Mouse (Mus musculus) kidney, adult 2 months (tissue): ENCODE results near the gene Olfr67. TPM values are rescaled to one million over a fixed set of nuclear protein-coding genes. Genes with fewer than 3 reads are reported as not detected.
"Not testable (repeated sequence)": the region's sequence is repeated elsewhere in the genome, so short reads cannot be mapped to it uniquely, and the experiment has no call there.

ENCODE experiments used
- DNase-seq: peaks from one replicate; pipeline ENCODE4 v3.0.0; 2021
- H3K27ac ChIP-seq: fragments of 200-500 bp; 2 replicates; pipeline ENCODE4 v1.5.1; 2012; ENCODE audit warnings: low read depth, low read length, control low read depth, inconsistent platforms; ENCODE audit not compliant: insufficient read depth
- H3K27me3 ChIP-seq: fragments of 200-500 bp; replicated peaks from 2 replicates; pipeline ENCODE4 v1.6.1; 2012; ENCODE audit warnings: mild to moderate bottlenecking, moderate library complexity, low read length, inconsistent platforms; ENCODE audit not compliant: control insufficient read depth, insufficient read depth
- H3K36me3 ChIP-seq: fragments of 200-500 bp; 2 replicates; pipeline ENCODE4 v1.6.1; 2012; ENCODE audit warnings: mild to moderate bottlenecking, moderate library complexity, low read length, inconsistent platforms; ENCODE audit not compliant: control insufficient read depth, insufficient read depth
- H3K4me1 ChIP-seq: fragments of 200-500 bp; 2 replicates; pipeline ENCODE4 v1.6.1; 2011; ENCODE audit warnings: low read length; ENCODE audit not compliant: control insufficient read depth, insufficient read depth
- H3K4me3 ChIP-seq: fragments of 200-500 bp; 2 replicates; pipeline ENCODE4 v1.5.1; 2011; ENCODE audit warnings: mild to moderate bottlenecking, low read depth, low read length, control low read depth; ENCODE audit not compliant: insufficient read depth
- CTCF ChIP-seq: fragments of 200-500 bp; conservative IDR thresholded peaks from 2 replicates; pipeline ENCODE4 v1.5.1; 2011; ENCODE audit warnings: low read depth, mild to moderate bottlenecking, control low read depth, low read length, moderate library complexity, mixed read lengths; ENCODE audit not compliant: insufficient read depth, insufficient read length
- POLR2A ChIP-seq: fragments of 200-500 bp; IDR thresholded peaks from one replicate; pipeline ENCODE4 v1.6.1; 2011; ENCODE audit warnings: low read depth, low read length, control low read depth
- WGBS: fragments of 180-500 bp; shearing (Covaris S2); methylation state at CpG from one replicate; pipeline ENCODE4 v1.1.7; 2018; 5-methylcytosine and 5-hydroxymethylcytosine counted together
- polyA plus RNA-seq: library from polyadenylated mRNA; depleted of rRNA; stranded (reverse); fragments of >200 nt; gene quantifications from 2 replicates; pipeline ENCODE4 v1.2.3, GENCODE M21; 2012; rRNA removed

The Olfr67 gene
- polyA plus RNA-seq = not detected in 2 replicates

DNA sequence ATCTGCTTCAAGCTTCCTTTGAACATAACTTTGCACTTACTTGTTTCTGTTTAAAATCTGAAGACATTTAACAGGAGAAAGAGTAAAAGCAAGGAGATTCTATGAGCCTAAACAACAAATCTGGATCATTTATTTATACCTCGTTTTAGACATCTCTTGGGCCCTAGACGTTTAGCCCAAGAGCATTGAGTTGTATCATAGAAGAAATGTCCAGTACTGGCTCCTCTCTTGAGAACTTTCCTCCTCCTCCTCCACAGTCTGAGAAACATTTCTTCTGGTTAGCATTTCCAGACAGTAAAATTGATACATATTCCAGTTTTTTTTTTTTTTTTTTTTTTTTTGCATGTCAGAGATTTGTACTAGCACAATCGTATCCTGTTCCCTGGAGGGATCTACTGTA, at the start of gene Olfr67:
Gene Olfr67, minus strand, starts transcription at position 101 of the 400 bp plus-strand sequence.
- Histone ChIP-seq H3K4me3 (no peak within 1 kb of the TSS), H3K27ac (no peak within 1 kb of the TSS), H3K4me1 (no peaks in the 10 kb centered on the region), H3K36me3 (no peaks in the 10 kb centered on the region), H3K27me3 (no peaks in the 10 kb centered on the region)
- TF ChIP-seq POLR2A (no peak), CTCF (no peak)
- WGBS = 66% methylated on average over 3 of the region's 3 CpGs
- no peak for DNase-seq

DNA sequence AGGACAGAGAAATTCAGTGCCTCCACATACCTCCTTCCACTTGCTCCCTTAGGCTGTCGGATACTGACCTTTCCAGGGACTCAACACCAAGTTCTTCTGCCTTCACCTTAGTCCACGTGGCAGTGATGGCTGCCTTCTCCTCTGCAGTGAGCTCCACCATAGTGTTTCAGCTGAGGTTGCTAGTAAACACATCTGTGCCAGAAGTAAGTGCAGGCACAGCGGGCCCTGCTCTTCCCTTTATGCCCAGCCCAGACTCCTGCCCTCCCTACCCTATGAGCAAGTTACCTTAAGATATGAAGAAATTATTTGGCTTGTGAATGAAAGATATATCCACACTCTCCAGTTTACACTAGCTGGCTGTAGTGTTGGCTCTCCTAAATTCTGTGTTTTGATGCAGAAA, 48.6 kb upstream of the Olfr67 start, which contains the start of gene Hbb-bh2:
Gene Hbb-bh2, minus strand, starts transcription at position 253 of the 400 bp plus-strand sequence.
- Histone ChIP-seq H3K27me3 (no peaks in the 10 kb centered on the region), H3K4me1 (no peaks in the 10 kb centered on the region), H3K36me3 (no peaks in the 10 kb centered on the region), H3K4me3 (no peak within 1 kb of the TSS), H3K27ac (no peak within 1 kb of the TSS)
- 65% methylated on average over 3 of the region's 3 CpGs for WGBS
- TF ChIP-seq CTCF (no peak), POLR2A (no peak)
- no peak for DNase-seq

DNA sequence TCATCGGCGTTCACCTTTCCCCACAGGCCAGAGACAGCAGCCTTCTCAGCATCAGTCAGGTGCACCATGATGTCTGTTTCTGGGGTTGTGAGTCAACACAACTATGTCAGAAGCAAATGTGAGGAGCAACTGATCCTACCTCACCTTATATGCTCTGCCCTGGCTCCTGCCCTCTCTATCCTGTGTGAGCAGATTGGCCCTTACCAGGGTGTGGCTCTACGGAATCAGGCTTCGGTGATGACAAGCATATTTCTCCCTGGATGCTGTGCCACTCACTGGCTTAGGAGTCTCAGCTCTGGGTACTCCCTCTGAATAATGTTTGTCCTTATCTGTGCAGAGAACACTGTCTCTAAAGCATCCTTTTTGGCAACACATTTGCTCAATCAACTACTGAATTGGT, 36.2 kb upstream of the Olfr67 start, which contains the start of gene Hbb-bs:
Gene Hbb-bs, minus strand, starts transcription at position 289 of the 400 bp plus-strand sequence.
- no peak within 1 kb of the TSS for H3K4me3 ChIP-seq
- no peaks in the 10 kb centered on the region for H3K27me3 ChIP-seq
- no peak within 1 kb of the TSS for H3K27ac ChIP-seq
- DNase-seq = no peak
- H3K4me1 ChIP-seq = no peaks in the 10 kb centered on the region
- TF ChIP-seq CTCF (no peak), POLR2A (no peak)
- H3K36me3 ChIP-seq = no peaks in the 10 kb centered on the region
- WGBS = 93% methylated on average over 4 of the region's 4 CpGs

DNA sequence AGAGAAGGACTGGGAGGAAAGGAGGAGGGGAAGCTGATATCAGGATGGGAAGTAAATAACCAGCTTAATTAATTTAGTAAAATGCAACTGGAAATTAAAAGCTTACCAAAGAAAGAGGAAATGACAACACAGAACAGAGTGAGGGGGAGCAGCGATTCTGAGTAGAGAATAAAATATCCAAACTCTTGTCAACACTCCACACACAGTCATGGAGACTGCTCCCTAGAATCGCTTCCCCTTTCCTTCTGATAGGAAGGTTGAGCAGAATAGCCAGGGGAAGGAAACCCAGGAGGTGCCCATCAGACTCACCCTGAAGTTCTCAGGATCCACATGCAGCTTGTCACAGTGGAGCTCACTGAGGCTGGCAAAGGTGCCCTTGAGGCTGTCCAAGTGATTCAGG, 35.5 kb upstream of the Olfr67 start:
- not testable (repeated sequence) for H3K4me1 ChIP-seq, H3K27ac ChIP-seq, H3K36me3 ChIP-seq, H3K4me3 ChIP-seq, H3K27me3 ChIP-seq, DNase-seq
- no CpG with 5 or more reads among the region's 2 CpGs for WGBS

DNA sequence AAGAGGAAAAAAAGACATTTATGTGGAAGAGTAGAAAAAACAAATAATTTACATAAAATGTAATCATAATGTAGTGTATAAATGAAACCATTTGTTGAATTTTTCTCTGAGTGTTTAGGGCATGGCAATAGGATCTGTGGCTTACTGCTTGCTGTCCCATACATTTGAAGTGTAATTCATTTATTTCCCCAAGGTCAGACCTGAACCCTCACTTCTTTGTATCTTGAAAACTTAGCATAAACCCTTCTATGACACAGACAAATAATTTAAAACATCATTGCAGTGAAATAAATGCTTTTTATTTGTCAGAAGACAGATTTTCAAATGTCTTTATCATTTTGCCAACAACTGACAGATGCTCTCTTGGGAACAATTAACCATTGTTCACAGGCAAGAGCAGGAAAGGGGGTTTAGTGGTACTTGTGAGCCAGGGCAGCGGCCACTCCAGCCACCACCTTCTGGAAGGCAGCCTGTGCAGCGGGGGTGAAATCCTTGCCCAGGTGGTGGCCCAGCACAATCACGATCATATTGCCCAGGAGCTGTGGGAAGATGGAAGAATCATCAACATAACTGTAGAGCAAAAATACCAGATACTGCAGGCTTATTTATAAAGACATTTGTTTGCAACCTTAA, 34.8 kb upstream of the Olfr67 start:
- no peaks in the 10 kb centered on the region for H3K4me1 ChIP-seq
- no peaks in the 10 kb centered on the region for H3K36me3 ChIP-seq
- WGBS = 53% methylated on average over 3 of the region's 3 CpGs
- H3K27me3 ChIP-seq = no peaks in the 10 kb centered on the region
- DNase-seq = no peak
- no peak overlapping the region for H3K4me3 ChIP-seq
- no peak overlapping the region for H3K27ac ChIP-seq
- TF ChIP-seq CTCF = no peak
- TF ChIP-seq POLR2A = no peak

DNA sequence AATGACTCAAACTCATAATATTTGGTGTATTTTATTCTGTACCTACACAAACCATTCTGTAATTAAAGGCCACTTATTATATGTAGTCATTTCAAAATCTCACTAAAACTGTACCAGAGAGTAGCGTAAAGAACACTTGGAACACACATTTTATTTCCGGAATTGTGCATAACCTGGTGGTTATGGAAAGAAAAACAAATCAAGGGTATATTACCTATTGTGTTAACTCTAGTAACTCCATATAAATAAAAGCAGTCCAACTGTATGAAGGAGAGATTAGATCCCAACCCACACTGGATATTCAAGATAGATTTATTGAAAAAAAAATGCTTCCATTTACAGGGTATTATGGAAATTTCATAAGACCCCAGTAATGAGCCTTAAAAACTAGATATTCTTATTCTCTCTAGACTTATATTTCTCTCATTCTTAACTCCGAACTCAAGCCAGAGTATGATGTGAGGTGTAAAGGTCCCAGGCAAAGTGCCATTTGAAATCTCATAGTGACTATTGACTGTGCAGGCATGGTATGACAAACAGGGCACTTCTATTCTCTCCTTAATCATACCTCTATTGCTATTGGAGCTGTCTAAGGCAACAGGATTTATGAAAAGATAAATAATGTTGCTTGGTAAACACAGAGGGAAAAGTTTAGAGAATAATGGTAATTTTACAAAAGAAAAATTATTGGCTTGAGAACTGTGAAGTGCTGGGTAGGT, 34.1 kb upstream of the Olfr67 start:
- Histone ChIP-seq H3K36me3 (no peaks in the 10 kb centered on the region), H3K4me1 (no peaks in the 10 kb centered on the region), H3K4me3 (no peak overlapping the region), H3K27ac (no peak overlapping the region), H3K27me3 (no peaks in the 10 kb centered on the region)
- no peak for DNase-seq
- no peak for TF ChIP-seq POLR2A
- TF ChIP-seq CTCF = no peak
- WGBS = 86% methylated on average over 3 of the region's 3 CpGs

DNA sequence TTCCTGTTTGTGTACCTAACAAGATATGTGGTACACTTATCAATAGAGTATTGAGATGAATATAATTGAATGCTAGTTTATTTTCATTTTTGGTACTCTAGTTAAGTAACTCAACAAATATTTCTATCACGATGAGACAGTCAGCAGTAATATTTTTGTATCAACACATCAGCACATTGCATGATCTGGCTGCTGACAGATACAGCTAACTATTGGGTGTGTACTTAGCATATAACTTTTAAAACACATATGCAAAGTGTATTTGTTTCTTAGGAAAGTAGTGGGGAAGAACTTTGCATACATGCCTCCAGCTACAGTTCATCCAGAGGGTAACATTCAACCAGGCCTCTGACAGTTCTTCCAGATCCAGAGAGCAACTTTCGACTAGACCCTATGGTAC, 33.0 kb upstream of the Olfr67 start:
- Histone ChIP-seq H3K4me1 (no peaks in the 10 kb centered on the region), H3K27ac (no peak overlapping the region), H3K27me3 (no peaks in the 10 kb centered on the region), H3K4me3 (no peak overlapping the region), H3K36me3 (no peaks in the 10 kb centered on the region)
- 80% methylated on average over 2 of the region's 2 CpGs for WGBS
- DNase-seq = no peak
- no peak for TF ChIP-seq CTCF
- TF ChIP-seq POLR2A = no peak

DNA sequence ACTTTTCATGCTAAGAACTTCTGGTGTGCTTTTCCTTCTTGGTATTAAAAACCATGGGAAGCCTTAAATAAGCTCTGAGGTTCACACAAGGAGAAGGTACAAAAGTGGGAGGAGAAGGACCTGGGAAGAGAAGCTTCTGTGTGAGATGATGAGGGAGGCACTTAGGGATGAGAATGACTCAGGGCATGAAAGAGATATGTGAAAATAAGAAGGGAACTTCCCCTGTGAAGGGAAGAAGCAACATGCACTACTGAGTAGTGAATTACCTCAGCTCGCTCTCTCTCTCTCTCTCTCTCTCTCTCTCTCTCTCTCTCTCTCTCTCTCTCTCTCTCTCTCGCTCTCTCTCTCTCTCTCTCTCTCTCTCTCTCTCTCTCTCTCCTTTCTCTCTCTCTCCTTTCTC, 23.5 kb upstream of the Olfr67 start:
- not testable (repeated sequence) for H3K4me3 ChIP-seq, H3K27ac ChIP-seq, DNase-seq, H3K36me3 ChIP-seq, H3K4me1 ChIP-seq, H3K27me3 ChIP-seq
- 60% methylated on average over 1 of the region's 2 CpGs for WGBS
